Mouse (Mus musculus) adrenal gland, adult (tissue): ENCODE results near the gene Camp.
A peak's percentile ranks its signal among the peaks of the same experiment; 100 is the strongest.

Experiments used
- DNase-seq, 2 experiments: peaks; one replicate each; pipeline ENCODE4 v3.0.0; 2022 to 2023; ENCODE audit warnings: low spot score in 1 of 2; ENCODE audit not compliant: inconsistent age in 2 of 2

Gene Camp

GRCm38 (mm10) chr9:109854341-109854740 is 4.9 kb upstream of the Camp start:
- DNase-seq, result no peak

- DNase-seq, result peak in 1 of 2 experiments; percentile 52
These were observed 682 bp upstream of the Camp start for GRCm38 (mm10) chr9:109850099-109850498.

- no peak for DNase-seq
These were observed 16.4 kb downstream of the Camp start for GRCm38 (mm10) chr9:109833088-109833412.

GRCm38 (mm10) chr9:109832391-109833087 is 16.9 kb downstream of the Camp start, which contains the start of gene Nme6:
TSS of gene Nme6 (plus strand) at chr9:109832749.
- peak; percentile 86 to 97 for DNase-seq

GRCm38 (mm10) chr9:109826181-109826580 is 23.2 kb downstream of the Camp start:
- DNase-seq, result no peak

- no peak for DNase-seq
These were observed 23.7 kb downstream of the Camp start for GRCm38 (mm10) chr9:109825739-109826138.

- no peak for DNase-seq
These were observed 33.1 kb downstream of the Camp start for GRCm38 (mm10) chr9:109816341-109816740.

GRCm38 (mm10) chr9:109813424-109813823 is 36.0 kb downstream of the Camp start:
- DNase-seq, result no peak

GRCm38 (mm10) chr9:109811980-109812379 is 37.4 kb downstream of the Camp start, which contains the start of gene Spink8:
TSS of gene Spink8 (plus strand) at chr9:109812280.
- no peak for DNase-seq

GRCm38 (mm10) chr9:109807898-109808297 is 41.5 kb downstream of the Camp start:
- no peak for DNase-seq

- DNase-seq, result peak in 1 of 2 experiments; percentile 43
These were observed 42.6 kb downstream of the Camp start for GRCm38 (mm10) chr9:109806695-109807293.

GRCm38 (mm10) chr9:109806260-109806659 is 43.2 kb downstream of the Camp start:
- no peak for DNase-seq

GRCm38 (mm10) chr9:109805596-109805995 is 43.8 kb downstream of the Camp start:
- DNase-seq, result peak in 1 of 2 experiments; percentile 43

GRCm38 (mm10) chr9:109798051-109798450 is 51.4 kb downstream of the Camp start:
- peak; percentile 22 to 73 for DNase-seq
